Mouse (Mus musculus): Measurements from ENCODE around the gene Sypl. TPM values are rescaled to one million over a fixed set of nuclear protein-coding genes. Genes with fewer than 3 reads are reported as not detected.
A peak's percentile ranks its signal among the peaks of the same experiment; 100 is the strongest.

The Sypl gene
- total RNA-seq, 2 experiments from 2014 or later, result 87.4 to 88.3 TPM

DNA sequence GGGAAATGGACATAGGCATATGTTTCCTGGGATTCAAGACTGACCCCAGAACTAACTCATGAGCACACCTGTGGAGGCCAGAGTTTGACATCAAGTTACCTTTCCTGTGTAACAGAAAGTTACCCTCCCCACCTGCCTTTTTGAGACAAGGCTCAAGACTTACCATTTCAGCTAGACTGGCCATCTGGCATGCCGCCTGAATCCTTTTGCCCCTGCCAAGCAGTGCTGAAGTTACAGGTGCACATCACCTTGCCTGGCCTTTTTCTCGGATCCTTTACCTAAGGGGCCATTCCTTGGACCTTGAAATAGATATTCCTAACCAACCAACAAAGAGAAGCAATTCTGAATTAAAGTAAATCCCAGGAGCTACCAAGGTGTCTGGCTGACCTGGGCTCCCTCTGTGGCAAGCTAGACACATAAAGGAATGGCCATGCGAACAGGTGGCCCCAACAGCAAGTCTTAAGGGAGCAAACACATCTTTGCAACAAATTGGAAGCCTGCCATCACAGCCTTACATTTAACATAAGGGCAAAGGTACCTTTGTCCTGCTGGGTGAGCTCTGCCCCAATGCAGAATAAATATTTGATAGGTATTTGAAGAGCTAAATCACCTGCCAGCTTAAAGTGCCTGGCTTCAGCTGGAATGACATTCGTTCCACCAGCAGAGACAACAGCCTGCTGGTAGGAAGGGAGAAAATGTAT lies 17.3 kb upstream of the Sypl start:
- intact Hi-C loops (cut with DNase I), result no loop called here
- DNase-seq, result no peak

DNA sequence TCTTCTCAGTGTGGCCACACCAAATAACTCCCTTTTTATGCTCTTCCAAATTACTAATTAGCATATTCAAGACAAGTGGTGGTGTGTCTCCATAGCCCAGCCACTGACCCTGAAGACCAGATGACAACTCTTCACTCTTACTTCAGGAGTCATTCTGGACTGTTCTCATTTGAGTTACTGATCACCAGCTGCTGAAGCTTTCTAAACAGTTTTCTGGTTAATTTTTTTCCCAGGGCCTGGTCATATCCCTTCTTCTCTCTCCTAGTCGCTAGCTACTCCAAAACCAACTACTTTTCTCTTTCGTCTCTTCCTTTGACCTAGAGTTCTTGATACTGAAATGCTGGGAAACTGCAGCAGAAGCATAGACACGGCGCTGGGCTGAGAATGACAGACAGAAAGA lies 12.6 kb upstream of the Sypl start:
- intact Hi-C loops (cut with DNase I), result no loop called here
- DNase-seq, result no peak

DNA sequence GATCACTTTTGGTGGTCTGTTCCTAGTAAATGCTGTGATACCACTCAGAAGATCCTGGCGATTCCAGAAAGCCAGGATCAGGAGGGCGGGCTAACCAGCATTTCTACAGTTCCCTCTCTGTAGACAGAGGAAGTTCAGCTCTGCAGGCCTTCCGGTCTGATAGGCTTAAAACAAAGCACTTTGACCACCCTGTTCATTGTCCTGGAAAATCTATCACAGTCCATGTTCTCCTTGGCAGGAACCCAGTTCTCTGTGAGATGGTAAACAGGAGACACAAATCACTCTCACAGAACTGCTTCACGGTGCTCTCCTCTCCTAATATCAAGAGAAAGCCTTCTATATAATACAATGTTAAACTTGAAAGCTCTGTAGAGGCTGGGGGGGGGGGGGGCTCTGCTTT lies 10.3 kb upstream of the Sypl start:
- intact Hi-C loops (cut with DNase I), result no loop called here
- peak; percentile 25 to 28 for DNase-seq

DNA sequence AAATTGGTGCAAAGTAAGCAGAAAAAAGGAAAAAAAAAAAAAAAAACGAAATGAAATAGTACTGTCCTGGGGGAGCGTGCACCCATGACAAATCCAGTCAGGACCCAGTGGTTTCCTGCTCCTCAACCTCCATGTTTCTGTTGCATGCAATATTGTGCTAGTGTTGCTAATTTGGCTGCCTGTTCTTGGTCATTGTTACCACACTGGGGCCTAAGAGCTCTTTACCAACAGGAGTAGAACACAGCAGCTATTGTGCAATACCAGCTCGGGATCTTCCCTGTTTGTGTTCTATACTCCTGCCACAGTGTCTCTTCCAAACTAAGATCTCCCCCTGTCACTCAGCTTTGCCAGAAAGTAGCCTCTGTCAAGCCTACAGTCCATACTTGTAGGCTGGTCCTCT lies 9.7 kb upstream of the Sypl start:
- intact Hi-C loops (cut with DNase I), result no loop called here

DNA sequence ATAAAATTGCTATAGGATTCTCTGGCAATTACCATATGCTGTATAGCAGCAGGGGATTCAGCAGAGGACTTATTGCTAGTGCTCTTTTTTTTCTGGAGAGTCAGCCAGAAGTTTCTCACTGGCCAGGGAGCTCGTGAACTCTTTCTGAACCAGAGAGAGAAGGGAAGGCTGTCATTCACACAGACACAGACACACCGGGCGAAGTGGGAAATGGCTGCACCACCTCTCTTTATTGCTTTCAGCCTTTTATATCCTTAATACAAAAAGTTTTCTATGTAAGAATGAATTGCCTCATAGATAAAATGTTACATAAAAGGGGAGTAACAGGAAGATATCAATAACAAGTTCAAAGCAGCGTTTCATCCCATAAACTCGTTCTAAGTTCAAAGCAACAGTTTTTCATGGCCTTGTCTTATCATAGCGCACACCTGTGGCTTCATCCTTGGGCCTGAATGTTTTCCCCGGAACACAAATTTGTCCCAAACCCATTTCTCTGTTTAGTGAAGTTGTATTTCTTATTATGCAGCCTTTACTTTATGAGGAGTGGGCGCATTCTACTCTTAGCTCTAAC lies 8.7 kb upstream of the Sypl start:
- intact Hi-C loops (cut with DNase I), result no loop called here
- DNase-seq, result no peak

More for the DNA sequence above, 9.7 kb upstream of the Sypl start:
- DNase-seq, result no peak

DNA sequence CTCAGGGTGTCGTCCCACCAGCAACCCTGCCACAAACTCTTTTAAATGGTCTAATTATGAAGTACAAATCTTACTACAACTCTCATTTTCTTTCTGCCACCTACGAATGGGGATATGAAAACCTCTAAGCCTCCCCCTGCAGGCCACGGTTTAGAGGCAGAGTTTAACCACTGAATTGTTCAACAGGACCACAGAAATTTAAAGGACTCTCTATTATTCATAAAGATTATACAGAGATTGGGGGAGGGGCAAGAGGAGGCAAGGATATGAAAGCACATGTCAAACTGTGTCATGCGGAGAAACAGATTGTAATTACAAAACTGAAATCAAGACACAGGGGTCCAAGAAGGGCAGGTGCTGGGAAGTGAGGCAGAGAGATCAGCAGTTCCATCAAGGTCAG lies 7.3 kb upstream of the Sypl start:
- intact Hi-C loops (cut with DNase I), result no loop called here
- no peak for DNase-seq

DNA sequence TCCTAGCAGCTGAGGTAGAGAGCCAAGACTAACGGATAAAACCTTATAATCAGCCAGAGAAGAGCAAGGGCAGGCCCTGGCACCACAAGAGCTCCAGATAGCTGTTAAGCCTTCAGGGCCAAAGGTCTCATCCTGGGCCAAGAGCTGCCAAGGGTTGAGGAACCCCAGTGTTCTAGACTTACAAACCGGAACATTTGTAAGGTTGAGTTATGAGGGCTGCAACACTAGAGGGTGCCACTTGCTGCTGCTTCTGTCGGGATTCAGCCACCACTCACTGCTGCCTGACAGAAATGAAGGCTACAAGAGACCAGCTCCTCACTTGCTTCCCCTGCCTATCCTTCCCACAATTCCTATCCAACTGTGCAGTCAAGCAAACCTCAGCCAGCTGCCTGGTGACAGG lies 1.3 kb upstream of the Sypl start:
- DNase-seq, result peak; percentile 22 to 45
- intact Hi-C loops (cut with DNase I), result loop anchor here (5.0 kb wide), 1 partner anchor 55 kb away; no protein-coding TSS in a partner anchor

DNA sequence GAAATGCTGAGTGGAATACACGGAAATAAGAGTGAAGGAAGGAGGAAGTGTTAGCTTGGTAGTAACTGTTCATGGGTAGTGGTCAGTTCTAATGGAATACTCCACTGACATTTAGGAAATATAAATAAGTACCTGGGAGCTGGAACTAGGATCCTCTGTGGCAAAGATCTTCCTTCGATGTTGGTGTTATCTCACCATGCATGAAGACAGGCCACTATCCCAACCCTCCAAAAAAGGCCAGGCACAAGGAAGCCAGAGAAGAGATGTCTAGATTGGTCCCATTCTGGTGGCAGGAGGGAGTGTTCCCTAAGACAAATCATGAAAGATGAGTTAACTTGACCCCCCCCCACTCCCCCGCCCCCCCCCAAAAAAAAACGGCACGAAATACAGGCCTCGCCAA lies 625 bp upstream of the Sypl start:
- no peak for DNase-seq
- intact Hi-C loops (cut with DNase I), result loop anchor here (5.0 kb wide), 1 partner anchor 54 kb away; no protein-coding TSS in a partner anchor

DNA sequence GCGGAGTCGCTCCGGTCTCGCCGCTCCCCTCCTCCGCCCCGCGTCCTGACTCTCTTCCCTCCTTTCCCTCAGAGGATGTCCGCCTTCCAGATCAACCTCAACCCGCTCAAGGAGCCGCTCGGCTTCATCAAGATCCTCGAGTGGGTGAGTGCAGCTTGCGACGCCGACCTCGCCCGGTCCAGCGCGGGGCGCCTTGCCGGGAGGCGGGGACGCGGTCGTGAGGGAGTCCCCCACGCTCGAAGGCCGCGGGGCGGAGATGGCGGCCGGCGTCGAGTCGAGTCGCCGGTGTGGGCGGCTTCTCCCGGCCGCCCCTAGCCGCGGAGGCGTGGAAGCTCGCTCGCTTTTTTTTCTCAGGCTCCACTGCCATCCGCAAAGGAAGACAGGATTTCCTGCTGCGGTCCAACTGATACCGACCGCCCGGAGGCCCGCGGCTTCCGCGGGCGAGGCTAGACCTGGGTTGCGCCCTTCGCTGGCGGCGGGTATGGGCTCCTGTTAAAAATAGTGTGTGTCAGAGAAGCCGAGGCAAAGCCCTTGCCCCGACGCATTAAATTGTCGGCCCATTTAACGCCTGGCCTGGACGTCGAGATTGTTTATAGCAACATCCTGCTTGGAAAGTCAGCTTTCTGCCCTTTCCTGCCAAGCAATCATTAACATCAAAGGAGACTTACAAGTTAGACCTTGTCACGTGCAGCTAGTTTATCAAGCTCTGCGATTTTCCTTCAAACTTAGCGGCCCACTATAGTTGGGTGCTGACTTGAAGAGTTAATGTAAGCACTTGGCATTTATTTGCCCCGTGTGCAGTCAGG lies 728 bp downstream of the Sypl start:
- no peak for DNase-seq
- intact Hi-C loops (cut with DNase I), result loop anchor here (5.0 kb wide), 1 partner anchor 53 kb away; no protein-coding TSS in a partner anchor

DNA sequence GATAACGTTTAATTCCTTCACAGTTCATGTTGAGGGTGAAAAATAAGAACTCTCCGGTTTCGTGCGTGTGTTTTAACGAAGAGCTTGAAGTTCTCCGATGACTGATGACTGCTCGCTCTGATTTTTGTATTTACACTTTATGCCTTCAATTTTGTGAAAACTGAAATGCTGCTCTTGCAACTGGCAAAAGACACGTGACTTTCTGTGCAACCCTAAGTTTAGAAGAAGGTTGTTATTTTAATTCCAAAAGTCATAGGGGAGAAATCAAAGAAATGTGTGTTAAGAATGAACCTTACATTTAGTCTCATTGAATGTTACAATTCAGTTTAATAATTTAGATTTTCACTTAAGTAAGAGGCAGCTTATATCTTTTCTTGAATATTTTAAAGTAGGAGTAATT lies 1.3 kb downstream of the Sypl start:
- DNase-seq, result peak in 1 of 2 experiments; percentile 8
- intact Hi-C loops (cut with DNase I), result no loop called here

DNA sequence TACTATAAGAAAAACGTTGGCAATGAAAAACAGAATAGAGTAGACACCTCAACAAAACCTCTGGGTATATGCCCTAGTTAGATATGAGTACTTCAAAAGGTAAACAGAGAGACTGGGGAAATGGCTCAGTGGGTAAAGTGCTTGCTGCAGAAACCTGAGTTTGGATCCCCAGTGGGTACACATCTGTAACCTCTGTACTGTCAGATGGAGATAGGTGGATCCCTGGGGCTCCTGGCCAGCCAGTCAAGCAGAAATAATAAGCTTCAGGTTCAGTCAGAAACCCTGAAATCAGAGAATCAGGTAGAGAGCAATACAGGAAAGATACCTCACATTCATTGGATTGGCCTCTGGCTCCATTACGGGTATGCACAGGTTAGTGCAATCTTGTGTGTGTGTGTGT lies 3.5 kb downstream of the Sypl start:
- DNase-seq, result no peak
- intact Hi-C loops (cut with DNase I), result no loop called here

DNA sequence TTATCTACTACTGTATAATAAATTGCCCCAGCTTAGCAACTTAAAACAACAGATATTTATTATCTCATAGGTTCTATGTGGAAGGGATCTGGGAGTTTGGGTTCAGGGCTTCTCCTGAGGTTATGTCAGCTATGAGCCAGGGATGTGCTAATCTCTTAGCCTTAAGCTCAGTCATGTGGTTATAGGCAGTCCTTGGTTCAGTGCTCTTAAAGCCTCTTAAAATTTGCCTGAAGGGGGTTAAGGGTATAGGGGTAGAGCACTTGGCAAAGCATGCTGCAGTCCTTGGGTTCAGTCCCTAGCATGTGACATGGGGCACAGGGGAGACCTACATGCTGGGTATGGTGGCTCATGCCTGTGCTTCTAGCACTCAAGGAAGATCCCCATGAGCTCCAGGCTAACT lies 8.4 kb downstream of the Sypl start:
- intact Hi-C loops (cut with DNase I), result no loop called here

DNA sequence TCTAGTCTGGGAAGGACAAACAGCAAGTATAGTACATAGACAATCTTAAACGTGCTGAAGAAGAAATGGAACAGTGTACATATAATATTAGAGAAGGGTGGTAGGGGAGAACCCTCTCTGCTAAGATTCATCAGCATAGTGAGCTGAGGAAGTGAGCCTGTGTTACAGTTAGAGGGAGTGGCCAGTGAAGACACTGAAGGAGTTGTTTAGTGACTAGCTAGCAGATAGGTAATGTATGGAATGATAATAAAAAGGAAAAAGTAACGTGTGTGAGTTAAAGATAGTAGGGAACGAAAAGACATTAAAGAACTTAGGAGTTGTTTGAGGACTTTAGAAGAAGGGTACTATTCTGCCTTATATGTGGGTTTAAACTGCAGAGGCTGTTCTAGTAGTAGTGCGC lies 10.2 kb downstream of the Sypl start:
- no peak for DNase-seq
- intact Hi-C loops (cut with DNase I), result no loop called here

More for the DNA sequence above, 8.4 kb downstream of the Sypl start:
- no peak for DNase-seq

DNA sequence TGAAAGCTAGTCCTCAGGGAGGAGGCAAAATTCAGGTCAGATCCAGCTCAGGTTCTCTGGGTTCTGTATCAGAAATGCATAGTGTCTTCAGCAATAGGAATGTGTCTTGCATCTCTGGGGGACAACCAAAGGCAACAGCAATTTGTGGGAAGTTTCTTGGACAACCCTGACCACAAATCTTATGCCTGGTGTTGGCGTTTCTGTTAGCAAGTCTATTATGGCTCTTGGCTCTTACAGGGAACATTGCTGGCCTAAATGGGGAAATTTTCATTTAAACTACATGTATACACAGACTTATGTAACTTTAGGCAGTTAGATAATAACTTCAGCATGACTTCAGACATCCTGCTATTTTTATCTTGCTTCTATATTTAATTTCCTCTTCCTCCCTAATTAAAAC lies 18.6 kb downstream of the Sypl start:
- no peak for DNase-seq
- intact Hi-C loops (cut with DNase I), result no loop called here

DNA sequence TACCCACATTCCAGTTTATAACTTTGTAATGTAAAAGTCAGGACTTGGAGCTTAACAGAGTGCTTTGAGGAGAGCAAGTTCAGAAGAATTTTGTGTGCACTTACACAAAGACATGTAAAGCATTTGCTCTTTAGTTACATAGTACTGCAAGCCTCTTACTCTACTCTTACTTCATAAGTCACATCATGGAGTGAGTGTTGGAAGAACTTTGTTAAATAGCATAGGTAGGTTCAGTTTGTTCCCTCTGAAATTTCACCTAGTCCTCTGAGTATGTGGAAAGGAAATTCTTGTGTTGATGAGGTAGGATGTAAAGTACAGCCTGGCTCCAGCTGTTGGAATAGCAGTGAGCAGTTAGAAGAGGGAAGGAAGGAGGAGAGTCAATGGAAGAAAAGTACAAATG lies 21.2 kb downstream of the Sypl start:
- DNase-seq, result no peak
- intact Hi-C loops (cut with DNase I), result no loop called here

DNA sequence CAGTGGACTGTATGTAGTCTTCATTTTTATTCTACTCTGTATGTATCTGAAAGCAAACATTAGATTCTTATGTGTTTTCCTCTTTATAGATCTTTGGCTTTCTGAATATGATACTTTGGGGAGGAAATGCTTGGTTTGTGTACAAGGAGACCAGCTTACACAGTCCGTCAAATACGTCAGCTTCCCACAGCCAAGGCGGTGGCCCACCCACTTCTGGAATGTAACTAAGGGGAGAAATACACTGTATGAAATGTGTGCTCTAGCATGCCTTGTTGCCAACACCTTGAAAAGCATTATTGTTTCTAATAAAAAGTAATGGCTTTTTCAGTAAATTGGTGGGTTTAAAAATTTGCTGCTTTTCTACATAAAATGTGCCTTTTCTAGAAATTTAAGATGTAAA lies 21.8 kb downstream of the Sypl start:
- intact Hi-C loops (cut with DNase I), result no loop called here
- no peak for DNase-seq

DNA sequence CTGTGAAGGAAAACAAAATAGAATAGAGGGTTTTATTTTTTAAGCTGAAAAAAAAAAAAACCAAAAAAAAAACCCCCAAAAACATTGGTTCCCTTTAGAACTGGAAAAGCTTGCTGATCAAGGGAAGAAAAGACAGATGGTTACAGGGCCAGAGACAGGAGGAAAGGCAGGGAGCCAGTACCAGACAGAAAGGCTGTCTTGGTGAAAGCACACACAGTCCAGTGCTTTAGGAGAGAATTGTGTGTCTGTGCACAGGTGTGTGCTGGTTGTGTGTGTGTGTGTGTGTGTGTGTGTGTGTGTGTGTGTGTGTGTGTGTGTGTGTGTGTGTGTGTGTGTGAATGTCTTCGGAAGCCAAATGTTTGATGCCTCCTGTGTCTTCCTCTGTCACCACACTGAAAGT lies 28.9 kb downstream of the Sypl start:
- intact Hi-C loops (cut with DNase I), result no loop called here
- DNase-seq, result no peak

DNA sequence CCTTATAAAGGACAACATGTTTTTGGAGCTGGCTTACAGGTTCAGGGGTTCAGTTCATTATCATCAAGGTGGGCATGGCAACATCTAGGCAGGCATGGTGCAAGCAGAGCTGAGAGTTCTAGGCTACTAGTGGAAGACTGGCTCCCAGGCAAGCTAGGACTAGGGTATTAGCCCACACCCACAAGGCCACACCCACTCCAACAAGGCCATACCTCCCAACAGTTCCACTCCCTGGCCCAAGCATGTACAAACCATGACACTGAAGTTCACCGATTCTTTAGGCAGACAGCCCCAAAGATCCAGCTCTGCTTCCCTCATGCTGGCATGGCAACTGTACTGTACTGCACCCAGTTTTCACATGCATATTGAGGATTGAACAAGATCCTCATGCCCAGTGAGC lies 29.4 kb downstream of the Sypl start:
- intact Hi-C loops (cut with DNase I), result no loop called here
- DNase-seq, result no peak

DNA sequence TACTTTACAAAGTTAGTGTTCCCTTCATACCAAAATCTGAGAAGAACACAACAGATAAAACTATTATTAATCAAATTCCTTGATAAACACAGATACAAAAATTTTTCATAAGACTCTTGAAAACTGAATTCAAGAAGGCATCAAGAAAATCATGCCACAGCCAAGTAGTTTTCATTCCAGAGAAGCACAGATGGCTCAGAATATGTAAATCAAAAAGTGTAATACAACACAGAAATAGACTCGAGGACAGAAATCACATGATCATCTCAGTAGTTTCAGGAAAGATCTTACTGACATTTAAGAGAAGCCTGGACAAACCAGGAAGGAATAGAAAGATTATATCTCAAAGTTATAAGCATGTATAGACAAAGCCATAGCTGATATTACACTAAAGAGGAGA lies 32.6 kb downstream of the Sypl start:
- intact Hi-C loops (cut with DNase I), result no loop called here
- no peak for DNase-seq

DNA sequence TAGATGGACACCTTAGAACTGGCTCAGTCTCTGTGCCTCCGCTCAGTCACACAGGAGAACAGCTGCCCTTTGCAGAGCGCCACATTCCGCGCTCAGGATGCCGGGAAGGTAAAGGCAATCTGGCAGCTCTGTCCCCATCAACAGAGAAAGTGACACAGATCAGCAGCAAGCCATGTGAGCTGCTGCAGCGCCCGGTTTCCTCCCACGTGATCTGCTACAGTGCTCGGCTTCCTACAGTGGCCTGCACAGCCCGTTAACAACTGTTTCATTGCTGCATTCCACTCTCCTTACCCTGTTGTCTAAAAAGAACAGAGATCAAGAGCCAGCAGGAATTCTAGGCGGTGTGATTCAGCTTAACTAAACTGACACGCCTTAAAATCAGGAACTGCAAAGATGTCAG lies 36.0 kb downstream of the Sypl start:
- intact Hi-C loops (cut with DNase I), result no loop called here
- peak; percentile 9 to 10 for DNase-seq

DNA sequence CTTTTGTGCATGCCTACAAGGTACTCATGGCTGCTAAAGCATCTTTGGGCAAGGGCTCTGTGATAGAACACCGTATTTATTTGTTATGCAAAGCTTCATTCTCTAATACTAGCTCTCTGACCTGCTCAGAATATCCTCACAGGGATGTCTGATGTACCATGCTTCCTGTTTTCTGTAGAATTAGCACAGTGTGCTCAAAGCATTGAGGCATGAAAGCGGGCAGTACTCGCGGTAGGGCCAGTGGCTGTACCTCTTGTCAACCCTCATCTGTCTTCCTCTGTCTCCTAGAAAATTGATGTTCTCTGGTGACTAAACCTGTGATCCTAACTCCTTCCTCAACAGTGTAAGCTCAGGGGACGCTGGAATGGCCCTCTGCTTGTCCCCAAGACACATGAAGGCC lies 40.4 kb downstream of the Sypl start:
- no peak for DNase-seq
- intact Hi-C loops (cut with DNase I), result no loop called here

All from heart, postnatal 14 days (tissue).